Mouse (Mus musculus) left cerebral cortex, adult 2 months (tissue): Measurements from ENCODE around the gene Shisal1. TPM values are rescaled to one million over a fixed set of nuclear protein-coding genes. Genes with fewer than 3 reads are reported as not detected.

Experiments
- DNase-seq, 2 experiments: peaks; one replicate each; pipeline ENCODE4 v3.0.0; 2021 to 2022; ENCODE audit warnings: low spot score in 2 of 2, mixed read lengths in 1 of 2; ENCODE audit errors: extremely low spot score in 1 of 2
- H3K27ac ChIP-seq: fragments of 200-600 bp; 2 replicates; pipeline ENCODE4 v1.8.1; 2022
- H3K4me3 ChIP-seq: fragments of 200-600 bp; 2 replicates; pipeline ENCODE4 v1.8.1; 2022
- CTCF ChIP-seq: fragments of 200-600 bp; IDR thresholded peaks from 2 replicates; pipeline ENCODE4 v1.8.1; 2022; ENCODE audit warnings: antibody characterized with exemption, mild to moderate bottlenecking, moderate library complexity
- intact Hi-C: fragments of 180-260 bp; cut with DNase I; formaldehyde crosslinking; loops from one replicate; pipeline ENCODE4 v1.15.1; 2025
- total RNA-seq, 2 experiments: library from RNA; stranded (reverse); gene quantifications; 2 replicates each; pipeline ENCODE4 v1.2.3; 2021

Gene Shisal1
- total RNA-seq, 2 experiments from 2014 or later, result 40.5 to 48.2 TPM

DNA sequence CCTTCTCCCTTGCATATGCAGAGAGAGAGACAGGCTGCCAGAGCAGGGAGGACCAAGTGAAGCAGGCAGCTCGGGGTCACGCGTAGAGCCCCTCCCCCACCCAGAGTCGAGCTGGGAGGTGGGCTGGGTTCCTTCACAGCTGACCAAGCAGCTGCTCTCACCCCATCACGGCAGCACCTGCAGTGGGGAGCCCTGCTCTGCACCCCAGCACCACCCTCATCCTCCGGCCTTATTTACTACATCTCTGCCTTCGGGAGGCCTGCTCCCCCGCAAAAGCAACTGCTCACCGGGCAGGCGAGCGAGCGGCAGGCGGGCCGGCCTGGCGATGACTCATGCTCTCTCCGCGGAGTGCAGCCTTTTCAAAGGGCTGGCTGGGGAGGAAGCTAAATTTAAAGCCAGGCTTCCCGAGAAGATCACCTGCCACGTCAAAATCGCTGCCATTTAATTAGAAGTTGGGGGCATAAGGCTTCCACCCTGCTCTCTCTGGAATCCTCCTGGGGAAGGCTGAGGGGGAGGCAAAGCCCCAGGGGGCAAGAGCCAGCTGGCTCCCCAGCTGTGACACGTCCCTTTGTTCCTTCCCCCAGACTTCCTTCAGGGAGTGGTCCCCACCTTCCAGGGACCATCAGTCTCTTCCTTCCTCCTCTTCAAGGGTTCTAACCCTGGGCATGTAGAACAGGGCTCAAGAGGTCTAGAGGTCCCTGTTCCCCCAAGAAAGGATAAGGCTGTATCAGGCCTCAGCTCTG is 3.7 kb upstream of the Shisal1 start:
- Histone ChIP-seq H3K27ac (peak overlapping the region; percentile 45), H3K4me3 (no peak overlapping the region)
- no peak for TF ChIP-seq CTCF
- intact Hi-C loops, result loop anchor here (2.0 to 5.0 kb wide), 2 partner anchors 36 to 162 kb away; no protein-coding TSS in a partner anchor
- DNase-seq, result peak; percentile 78 to 83

- Histone ChIP-seq H3K27ac (peak overlapping the region; percentile 85), H3K4me3 (peak overlapping the region; percentile 69)
- TF ChIP-seq CTCF, result no peak; the same call in 1 of the 2 replicates
- intact Hi-C loops, result loop anchor here (5.0 kb wide), 2 partner anchors 151 to 184 kb away; no protein-coding TSS in a partner anchor
- peak; percentile 28 to 37 for DNase-seq
Measured at GRCm38 (mm10) chr15:84445812-84446716, 833 bp downstream of the Shisal1 start.

DNA sequence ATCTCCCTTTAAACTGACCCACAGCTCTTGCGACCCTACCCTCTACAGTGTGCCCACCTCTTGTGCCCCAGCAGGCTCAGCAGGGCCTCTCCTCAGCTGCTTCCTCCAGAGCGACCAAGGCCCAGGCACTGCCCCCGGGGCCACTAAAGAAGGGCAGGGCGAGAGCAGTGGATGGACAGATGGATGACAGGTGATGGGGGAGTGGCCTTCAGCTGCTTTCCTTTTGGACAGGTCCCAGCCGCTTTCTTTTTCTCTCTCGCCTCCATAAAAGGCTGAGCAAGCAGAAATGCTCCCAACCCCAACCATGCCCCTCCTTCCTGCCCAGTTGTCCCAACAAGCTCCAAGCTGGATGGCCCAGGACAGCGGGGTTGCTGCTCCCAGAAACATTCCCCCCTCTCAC is 2.7 kb downstream of the Shisal1 start:
- no peak for TF ChIP-seq CTCF
- Histone ChIP-seq H3K27ac (no peak overlapping the region), H3K4me3 (no peak overlapping the region)
- DNase-seq, result no peak
- intact Hi-C loops, result no loop called here

GRCm38 (mm10) chr15:84443631-84444030 is 3.3 kb downstream of the Shisal1 start:
- H3K27ac ChIP-seq, result no peak overlapping the region

DNA sequence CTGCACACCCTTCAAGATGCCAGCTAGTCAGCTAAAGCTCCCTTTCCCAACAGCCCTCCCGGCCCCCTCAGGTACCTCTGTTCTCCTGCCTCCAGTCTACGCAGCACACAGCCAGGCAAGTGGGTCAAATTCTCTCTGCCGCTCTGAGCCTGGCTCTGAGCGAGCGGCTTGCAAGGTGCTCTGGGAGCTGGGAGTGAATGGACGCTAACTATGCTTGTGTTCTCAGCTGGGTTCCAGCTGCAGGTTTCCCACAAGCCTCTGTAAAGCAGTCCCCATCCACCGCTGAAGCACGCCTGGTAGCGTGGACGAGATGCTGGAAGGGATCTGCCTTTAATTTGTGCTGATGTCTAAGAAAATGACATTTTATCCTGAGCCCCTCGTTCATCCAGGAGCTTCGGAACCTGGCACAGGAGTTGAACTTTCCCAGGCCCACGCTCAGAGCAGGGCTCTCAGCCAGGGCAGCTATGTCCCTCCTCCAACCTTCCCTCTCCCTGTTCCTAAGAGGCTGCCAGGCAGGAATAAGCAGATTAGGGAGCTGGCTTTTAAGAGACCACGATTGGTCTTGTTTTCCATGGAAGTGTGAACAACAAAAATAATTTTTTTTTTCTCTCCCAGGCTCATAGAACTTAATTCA is 5.1 kb downstream of the Shisal1 start:
- Histone ChIP-seq H3K4me3 (no peak overlapping the region), H3K27ac (peak overlapping the region; percentile 5; the same call in 1 of the 2 replicates)
- TF ChIP-seq CTCF, result no peak
- no peak for DNase-seq
- intact Hi-C loops, result no loop called here

More at GRCm38 (mm10) chr15:84443631-84444030, 3.3 kb downstream of the Shisal1 start:
- intact Hi-C loops, result no loop called here
- no peak for DNase-seq
- no peak overlapping the region for H3K4me3 ChIP-seq
- no peak for TF ChIP-seq CTCF

- no peak for TF ChIP-seq CTCF
- intact Hi-C loops, result no loop called here
- H3K27ac ChIP-seq, result no peak overlapping the region
Measured at GRCm38 (mm10) chr15:84440820-84441219, 6.1 kb downstream of the Shisal1 start.

DNA sequence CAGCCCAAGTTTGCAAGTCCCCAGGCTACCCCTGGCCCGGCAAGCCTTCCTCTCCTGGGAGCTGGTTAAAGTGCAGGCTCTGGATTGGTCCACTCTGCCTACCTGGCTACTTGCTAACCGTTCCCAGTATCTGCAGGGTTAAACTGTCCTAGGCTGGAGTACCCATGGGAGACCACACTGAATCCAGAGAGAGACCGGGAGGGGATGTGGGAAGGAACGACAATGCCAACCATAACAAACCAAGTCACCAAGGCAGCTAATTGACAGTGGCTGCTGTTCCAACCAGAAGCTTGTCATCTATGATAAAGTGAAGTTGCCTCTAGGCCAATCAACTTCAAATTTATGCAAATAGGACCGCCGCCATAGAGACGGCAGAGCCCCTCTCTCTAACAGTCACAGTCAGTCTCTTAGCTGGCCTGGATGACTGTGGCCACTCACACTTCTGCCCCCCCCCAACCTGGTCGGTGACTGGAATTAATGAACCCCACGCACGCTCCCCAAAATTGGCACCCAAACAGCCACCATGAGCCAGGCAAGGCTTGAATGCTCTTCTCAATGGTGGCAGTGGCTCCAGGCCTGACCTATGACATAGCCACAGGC is 13.2 kb downstream of the Shisal1 start:
- no peak for TF ChIP-seq CTCF
- Histone ChIP-seq H3K4me3 (no peak overlapping the region), H3K27ac (no peak overlapping the region)
- no peak for DNase-seq
- intact Hi-C loops, result no loop called here

More at GRCm38 (mm10) chr15:84440820-84441219, 6.1 kb downstream of the Shisal1 start:
- H3K4me3 ChIP-seq, result no peak overlapping the region
- DNase-seq, result no peak

DNA sequence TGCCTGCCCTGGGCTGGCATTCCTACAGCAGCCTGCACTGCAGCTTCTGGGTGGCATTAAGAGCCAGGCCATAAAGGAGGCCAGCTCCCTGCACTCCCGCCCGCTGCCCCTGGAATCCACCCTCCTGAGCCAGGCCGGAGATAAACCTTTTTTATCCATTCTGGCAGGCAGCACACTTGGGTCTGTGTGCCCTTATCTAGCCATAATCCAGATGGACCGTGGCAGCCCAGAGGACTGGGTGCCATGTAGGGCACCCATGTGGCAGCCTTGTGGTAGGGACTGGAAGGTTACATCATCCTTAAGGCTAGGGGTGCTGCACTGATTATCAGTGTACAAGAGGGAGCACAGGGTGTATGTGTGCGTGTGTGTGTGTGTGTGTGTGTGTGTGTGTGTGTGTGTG is 16.4 kb downstream of the Shisal1 start:
- intact Hi-C loops, result no loop called here
- DNase-seq, result no peak

GRCm38 (mm10) chr15:84427624-84428023 is 19.3 kb downstream of the Shisal1 start:
- TF ChIP-seq CTCF, result no peak

More for the DNA sequence above, 16.4 kb downstream of the Shisal1 start:
- H3K27ac ChIP-seq, result no peak overlapping the region
- TF ChIP-seq CTCF, result no peak
- no peak overlapping the region for H3K4me3 ChIP-seq

DNA sequence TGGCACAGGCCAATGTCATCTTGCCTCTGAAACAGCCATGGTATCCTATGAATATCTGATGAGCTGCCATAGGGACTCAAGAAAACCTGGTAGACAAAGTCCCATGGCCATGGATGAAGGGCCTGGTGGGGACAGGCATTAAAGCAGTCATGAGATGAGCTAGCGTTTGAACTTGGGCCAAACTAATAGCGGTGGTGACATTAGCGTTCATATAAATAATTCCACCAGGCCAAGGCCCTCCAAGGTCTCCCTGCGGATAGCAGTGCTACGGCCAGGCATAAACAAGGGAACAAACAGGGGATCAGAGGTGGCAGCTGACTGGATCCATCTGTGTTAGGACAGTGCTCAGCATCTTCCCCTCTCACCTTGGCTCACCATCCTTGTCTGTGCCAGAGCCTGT is 21.2 kb downstream of the Shisal1 start:
- no peak for DNase-seq
- TF ChIP-seq CTCF, result no peak
- H3K27ac ChIP-seq, result no peak overlapping the region
- intact Hi-C loops, result no loop called here
- H3K4me3 ChIP-seq, result no peak overlapping the region

More at GRCm38 (mm10) chr15:84427624-84428023, 19.3 kb downstream of the Shisal1 start:
- DNase-seq, result no peak
- no peak overlapping the region for H3K4me3 ChIP-seq
- no peak overlapping the region for H3K27ac ChIP-seq
- intact Hi-C loops, result no loop called here

DNA sequence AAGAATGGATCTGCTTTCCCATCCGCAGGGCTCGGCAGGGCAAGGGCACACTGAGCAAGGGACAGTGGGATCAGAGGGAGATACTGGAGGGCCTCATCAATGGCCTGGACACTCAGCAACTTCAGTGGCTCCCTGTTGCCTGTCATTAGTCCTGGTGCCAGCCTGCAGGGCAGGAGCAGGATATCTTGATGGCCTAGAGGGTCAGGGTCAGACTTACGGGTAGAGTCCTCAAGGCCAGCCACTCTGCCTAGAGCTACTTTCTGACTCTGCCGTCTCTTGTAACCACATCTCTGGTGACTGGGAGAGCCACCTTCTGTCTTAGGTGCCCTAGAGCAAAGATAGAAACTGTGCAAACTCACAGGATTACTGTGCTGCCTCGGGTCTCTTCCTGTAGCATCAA is 23.1 kb downstream of the Shisal1 start:
- intact Hi-C loops, result no loop called here
- no peak overlapping the region for H3K4me3 ChIP-seq
- H3K27ac ChIP-seq, result no peak overlapping the region
- no peak for DNase-seq
- no peak for TF ChIP-seq CTCF
